Mouse (Mus musculus) heart, postnatal 0 days (tissue): Measurements from ENCODE around the gene Gm10097. TPM values are rescaled to one million over a fixed set of nuclear protein-coding genes. Genes with fewer than 3 reads are reported as not detected.

Experiments used
- ATAC-seq: fragments of 200-750 bp; cut with Nextera tagmentation; 2 replicates; pipeline ENCODE4 v1.8.0; 2017; ENCODE audit warnings: low read depth, moderate number of reproducible peaks, moderate library complexity; ENCODE audit not compliant: insufficient read depth
- DNase-seq: peaks from one replicate; pipeline ENCODE4 v3.0.0-alpha.2; 2016; ENCODE audit warnings: low spot score
- H3K27ac ChIP-seq: fragments of 300-500 bp; sonication (generic); 2 replicates; pipeline ENCODE4 v1.5.1; 2014; ENCODE audit warnings: low read depth, mild to moderate bottlenecking
- H3K27me3 ChIP-seq: fragments of 300-500 bp; sonication (generic); 2 replicates; pipeline ENCODE4 v1.6.1; 2014; ENCODE audit warnings: low read length, mixed read lengths; ENCODE audit not compliant: control insufficient read depth, insufficient read depth
- H3K36me3 ChIP-seq: fragments of 300-500 bp; sonication (generic); replicated peaks from 2 replicates; pipeline ENCODE4 v1.6.1; 2014; ENCODE audit warnings: low read length, mixed read lengths; ENCODE audit not compliant: control insufficient read depth, insufficient read depth
- H3K4me1 ChIP-seq: fragments of 300-500 bp; sonication (generic); 2 replicates; pipeline ENCODE4 v1.6.1; 2014; ENCODE audit warnings: antibody characterized with exemption; ENCODE audit not compliant: control insufficient read depth, insufficient read depth
- H3K4me2 ChIP-seq: fragments of 300-500 bp; sonication (generic); 2 replicates; pipeline ENCODE4 v1.6.1; 2014; ENCODE audit warnings: low read depth, mild to moderate bottlenecking, low read length, moderate library complexity
- H3K4me3 ChIP-seq: fragments of 300-500 bp; sonication (generic); 2 replicates; pipeline ENCODE4 v1.5.1; 2014; ENCODE audit warnings: low read depth, low read length
- H3K9ac ChIP-seq: fragments of 300-500 bp; sonication (generic); replicated peaks from 2 replicates; pipeline ENCODE4 v1.6.1; 2014; ENCODE audit warnings: low read depth, low read length, mixed read lengths
- H3K9me3 ChIP-seq: fragments of 300-500 bp; sonication (generic); replicated peaks from 2 replicates; pipeline ENCODE4 v1.6.1; 2016; ENCODE audit warnings: low read length; ENCODE audit not compliant: control insufficient read depth
- CTCF ChIP-seq: IDR thresholded peaks from 2 replicates; pipeline ENCODE4 v1.5.1; 2016; ENCODE audit warnings: antibody characterized with exemption, control low read depth, low read depth
- EP300 ChIP-seq: IDR thresholded peaks from 2 replicates; pipeline ENCODE4 v1.6.1; 2016; ENCODE audit warnings: antibody characterized with exemption, low read depth
- WGBS: fragments of 180-500 bp; shearing (Covaris S2); extraction: QIAGEN DNeasy Blood & Tissue Kit; methylation state at CpG from one replicate; pipeline ENCODE4 v1.1.7; 2014; 5-methylcytosine and 5-hydroxymethylcytosine counted together
- polyA plus RNA-seq: library from polyadenylated mRNA; unstranded; fragments of >200 nt; fragmentation: Nextera tagmentation; extraction: Ambion mirVana; gene quantifications from 2 replicates; pipeline ENCODE4 v1.2.1, GENCODE M21; 2015
- total RNA-seq: library from RNA; depleted of rRNA; stranded (reverse); fragments of >200 nt; gene quantifications from 2 replicates; pipeline ENCODE4 v1.2.3, GENCODE M21; 2014; ENCODE audit warnings: low replicate concordance

Gene Gm10097
- total and polyA plus RNA-seq, 2 experiments from 2014 or later: 0.88 to 1.2 TPM

DNA sequence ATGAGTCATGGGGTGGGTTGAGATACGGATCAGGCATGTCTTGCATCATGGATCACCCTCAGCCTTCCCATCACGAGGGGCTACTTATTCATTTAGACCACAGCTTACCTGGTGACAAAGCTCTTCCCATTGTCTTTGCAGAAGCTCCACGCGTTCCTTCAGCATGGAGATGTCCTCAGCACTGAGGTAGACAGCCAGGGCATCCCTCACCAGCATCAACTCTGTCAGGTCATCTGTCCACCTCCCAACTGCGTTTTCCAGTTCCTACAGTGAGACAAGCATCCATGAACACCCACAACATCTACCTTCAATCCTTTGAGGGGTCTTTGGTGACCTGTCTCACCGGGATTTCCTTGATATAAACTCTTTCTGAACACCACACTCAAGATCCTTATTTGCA is 14.7 kb downstream of the Gm10097 start:
- DNase-seq (no peak), ATAC-seq (no peak)
- H3K27ac ChIP-seq: no peak overlapping the region
- H3K36me3 ChIP-seq: peaks cover 30% of the 10 kb centered on the region
- no peaks in the 10 kb centered on the region for H3K9me3 ChIP-seq
- no peak overlapping the region for H3K4me2 ChIP-seq
- H3K27me3 ChIP-seq: no peaks in the 10 kb centered on the region
- no peak overlapping the region for H3K4me3 ChIP-seq
- 86% methylated on average over 6 of the region's 6 CpGs for WGBS
- H3K4me1 ChIP-seq: 0 out of 2 replicates have a peak, but pooled peaks cover 5% of the 10 kb centered on the region
- TF ChIP-seq EP300: no peak
- no peak for TF ChIP-seq CTCF
- no peak overlapping the region for H3K9ac ChIP-seq

GRCm38 (mm10) chr10:5085792-5086191 is 16.8 kb downstream of the Gm10097 start:
- no peak overlapping the region for H3K9ac ChIP-seq

DNA sequence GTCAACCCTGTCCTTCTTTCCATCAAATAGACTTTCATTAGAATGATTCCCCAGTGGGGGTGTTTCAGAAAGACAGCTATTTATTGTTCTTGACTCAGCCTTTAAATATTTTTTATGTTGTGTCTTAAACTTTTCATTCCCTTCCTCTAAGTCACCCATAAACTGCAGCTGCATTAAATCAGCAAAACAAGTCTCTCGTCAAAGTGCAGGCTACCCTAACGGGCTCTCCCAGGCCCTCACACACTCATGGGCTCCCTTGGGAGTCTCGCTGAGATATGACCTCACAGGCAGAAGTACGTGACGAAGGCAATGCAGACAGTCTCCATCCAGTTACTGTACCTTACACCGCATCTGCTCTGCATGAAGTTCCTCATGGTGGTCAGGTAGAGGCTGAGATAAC is 17.3 kb downstream of the Gm10097 start:
- 78% methylated on average over 6 of the region's 6 CpGs for WGBS
- no peak overlapping the region for H3K27ac ChIP-seq
- TF ChIP-seq CTCF (no peak), EP300 (no peak)
- no peak overlapping the region for H3K9ac ChIP-seq
- no peak for ATAC-seq
- no peak for DNase-seq
- H3K36me3 ChIP-seq: peaks cover 24% of the 10 kb centered on the region
- no peaks in the 10 kb centered on the region for H3K4me1 ChIP-seq
- no peaks in the 10 kb centered on the region for H3K27me3 ChIP-seq
- H3K4me2 ChIP-seq: no peak overlapping the region
- H3K9me3 ChIP-seq: no peaks in the 10 kb centered on the region
- H3K4me3 ChIP-seq: no peak overlapping the region

More at GRCm38 (mm10) chr10:5085792-5086191, 16.8 kb downstream of the Gm10097 start:
- H3K4me1 ChIP-seq: no peaks in the 10 kb centered on the region
- DNase-seq (no peak), ATAC-seq (no peak)
- no peak overlapping the region for H3K4me2 ChIP-seq
- no peaks in the 10 kb centered on the region for H3K27me3 ChIP-seq
- peaks cover 24% of the 10 kb centered on the region for H3K36me3 ChIP-seq
- no peak overlapping the region for H3K27ac ChIP-seq
- TF ChIP-seq CTCF (no peak), EP300 (no peak)
- H3K4me3 ChIP-seq: no peak overlapping the region
- WGBS: 79% methylated on average over 5 of the region's 5 CpGs
- no peaks in the 10 kb centered on the region for H3K9me3 ChIP-seq

GRCm38 (mm10) chr10:5087336-5087735 is 18.3 kb downstream of the Gm10097 start:
- no peak for DNase-seq
- ATAC-seq: no peak
- Histone ChIP-seq H3K9me3 (no peaks in the 10 kb centered on the region), H3K27ac (no peak overlapping the region), H3K27me3 (no peaks in the 10 kb centered on the region), H3K36me3 (peaks cover 24% of the 10 kb centered on the region), H3K9ac (no peak overlapping the region), H3K4me3 (no peak overlapping the region), H3K4me2 (no peak overlapping the region), H3K4me1 (no peaks in the 10 kb centered on the region)
- 81% methylated on average over 7 of the region's 7 CpGs for WGBS
- TF ChIP-seq CTCF (no peak), EP300 (no peak)

- Histone ChIP-seq H3K4me3 (no peak overlapping the region), H3K9me3 (no peaks in the 10 kb centered on the region), H3K4me2 (no peak overlapping the region), H3K36me3 (peaks cover 20% of the 10 kb centered on the region), H3K9ac (no peak overlapping the region), H3K4me1 (no peaks in the 10 kb centered on the region), H3K27ac (no peak overlapping the region), H3K27me3 (no peaks in the 10 kb centered on the region)
- ATAC-seq (no peak), DNase-seq (no peak)
- no peak for TF ChIP-seq CTCF
- TF ChIP-seq EP300: no peak
- WGBS: 92% methylated on average over 4 of the region's 4 CpGs
Observed at GRCm38 (mm10) chr10:5089133-5089532, 20.1 kb downstream of the Gm10097 start.

DNA sequence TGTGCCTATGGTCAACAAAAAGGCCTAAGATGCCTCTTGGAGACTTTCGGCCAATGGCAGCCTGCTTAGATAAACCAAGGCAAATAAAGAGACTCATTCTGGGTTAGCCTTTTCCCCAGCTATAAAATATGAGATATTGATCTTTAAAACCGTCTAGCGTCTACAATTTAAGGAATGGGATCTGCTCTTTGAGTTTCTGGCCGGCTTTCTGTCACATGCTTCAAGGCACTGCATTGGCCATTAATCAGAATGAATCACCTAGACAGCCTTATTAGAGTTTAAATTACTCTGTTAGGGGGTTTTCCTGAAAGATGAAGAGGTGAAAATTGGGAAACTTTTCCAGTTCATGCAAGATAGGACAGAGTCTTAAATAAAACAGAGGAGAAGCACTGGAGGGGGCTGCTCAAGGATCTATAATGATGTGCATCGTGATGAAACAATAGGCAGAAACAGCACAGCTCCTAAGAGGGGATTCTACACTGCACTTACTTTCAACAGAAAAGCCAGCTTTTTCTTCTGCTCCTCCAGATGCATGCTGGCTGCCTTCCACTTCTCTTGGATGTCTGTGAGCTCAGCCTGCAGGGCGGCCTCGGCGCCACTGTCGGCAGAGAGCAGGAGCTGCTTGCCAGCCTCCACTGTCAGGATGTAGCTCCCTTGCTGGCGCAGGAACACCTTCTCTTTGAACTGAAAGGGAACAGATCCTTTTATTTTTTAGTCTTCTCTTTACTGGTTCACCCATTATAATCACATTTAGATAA is 28.2 kb downstream of the Gm10097 start:
- Histone ChIP-seq H3K27ac (no peak overlapping the region), H3K4me3 (no peak overlapping the region), H3K9me3 (no peaks in the 10 kb centered on the region), H3K4me1 (no peaks in the 10 kb centered on the region), H3K36me3 (peaks cover 36% of the 10 kb centered on the region), H3K27me3 (no peaks in the 10 kb centered on the region), H3K4me2 (no peak overlapping the region), H3K9ac (no peak overlapping the region)
- 76% methylated on average over 10 of the region's 10 CpGs for WGBS
- TF ChIP-seq CTCF (no peak), EP300 (no peak)
- DNase-seq (no peak), ATAC-seq (no peak)
